Mouse (Mus musculus): ENCODE measurements around the gene Apela. TPM values are rescaled to one million over a fixed set of nuclear protein-coding genes. Genes with fewer than 3 reads are reported as not detected.

Apela gene
- polyA plus RNA-seq, 1 experiment from 2014 or later: 5.5 TPM

DNA sequence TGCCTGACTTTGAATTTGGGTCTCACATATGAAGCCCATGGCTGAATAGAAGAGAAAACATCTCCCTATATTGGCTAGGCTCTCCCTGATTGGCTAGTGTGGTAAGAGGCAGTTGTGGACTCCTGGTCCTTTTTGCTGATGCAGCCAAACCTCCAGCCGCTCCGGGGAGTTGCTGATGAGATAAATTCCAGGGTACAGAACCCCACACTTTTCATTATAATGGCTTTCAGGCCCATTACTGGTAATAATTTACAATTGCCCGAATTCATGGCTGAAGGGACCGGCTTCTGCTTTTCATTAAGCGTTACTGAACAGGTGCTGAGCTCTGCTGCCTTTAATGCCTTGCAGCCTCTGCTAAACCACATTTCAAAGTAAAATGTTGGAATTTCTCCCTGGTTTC lies 16.8 kb upstream of the Apela start:
- H3K9ac ChIP-seq: no peak overlapping the region
- 0 out of 2 replicates have a peak, but pooled peaks cover 7% of the 10 kb centered on the region for H3K4me1 ChIP-seq
- no peaks in the 10 kb centered on the region for H3K9me3 ChIP-seq
- H3K27ac ChIP-seq: no peak overlapping the region
- 36% methylated on average over 5 of the region's 5 CpGs for WGBS
- no peaks in the 10 kb centered on the region for H3K27me3 ChIP-seq (replicated peaks)
- no peak overlapping the region for H3K4me3 ChIP-seq
- ATAC-seq (ENCODE audit: low FRiP score, low read depth): peak; percentile 48; the same call in 1 of the 2 replicates
- no peaks in the 10 kb centered on the region for H3K36me3 ChIP-seq
- no peak overlapping the region for H3K4me2 ChIP-seq (replicated peaks)

DNA sequence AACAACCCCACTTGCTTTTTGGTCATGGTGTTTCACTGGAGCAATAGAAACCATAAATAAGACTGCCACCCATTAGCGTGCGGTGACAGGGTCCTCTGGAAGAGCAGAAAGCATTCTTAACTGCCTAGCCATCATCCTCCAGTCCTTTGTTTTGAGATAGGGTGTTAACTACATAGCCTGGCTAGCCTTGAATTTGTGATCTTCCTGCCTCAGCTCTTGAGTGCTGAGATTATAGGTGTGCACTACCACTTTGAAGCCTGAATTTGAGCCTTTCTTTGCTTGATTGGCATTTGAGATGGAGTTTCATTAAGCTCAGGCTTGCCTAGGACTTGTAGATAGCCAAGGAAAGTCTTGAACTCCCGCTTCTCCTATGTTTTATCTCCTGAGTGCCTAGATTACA lies 16.4 kb upstream of the Apela start:
- 44% methylated on average over 3 of the region's 3 CpGs for WGBS
- Histone ChIP-seq H3K27ac (no peak overlapping the region), H3K4me2 (replicated peaks) (no peak overlapping the region), H3K9me3 (no peaks in the 10 kb centered on the region), H3K9ac (no peak overlapping the region), H3K27me3 (replicated peaks) (no peaks in the 10 kb centered on the region), H3K4me3 (no peak overlapping the region), H3K4me1 (0 out of 2 replicates have a peak, but pooled peaks cover 7% of the 10 kb centered on the region), H3K36me3 (no peaks in the 10 kb centered on the region)
- ATAC-seq (ENCODE audit: low FRiP score, low read depth): peak; percentile 39; the same call in 1 of the 2 replicates

DNA sequence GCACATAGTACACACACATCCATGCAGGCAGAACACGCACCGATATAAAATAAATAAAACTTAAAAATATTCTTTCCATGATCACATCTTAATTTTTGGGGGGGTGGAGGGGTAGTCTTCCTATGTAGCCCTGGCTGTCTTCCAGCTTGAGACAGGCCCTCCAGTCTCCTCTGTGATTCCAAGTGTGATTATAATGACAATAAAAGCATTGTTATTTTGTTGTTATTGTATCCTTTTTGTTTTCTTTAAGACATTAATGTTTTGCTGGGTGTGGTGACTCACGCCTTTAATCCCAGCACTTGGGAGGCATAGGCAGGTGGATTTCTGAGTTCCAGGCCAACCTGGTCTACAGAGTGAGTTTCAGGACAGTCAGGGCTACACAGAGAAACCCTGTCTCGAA lies 10.7 kb upstream of the Apela start:
- H3K27ac ChIP-seq: no peak overlapping the region
- ATAC-seq (ENCODE audit: low FRiP score, low read depth): no peak
- H3K4me3 ChIP-seq: no peak overlapping the region
- no peaks in the 10 kb centered on the region for H3K4me1 ChIP-seq
- no peak overlapping the region for H3K4me2 ChIP-seq (replicated peaks)
- no peak overlapping the region for H3K9ac ChIP-seq
- 86% methylated on average over 4 of the region's 4 CpGs for WGBS
- no peaks in the 10 kb centered on the region for H3K36me3 ChIP-seq
- H3K9me3 ChIP-seq: no peaks in the 10 kb centered on the region
- no peaks in the 10 kb centered on the region for H3K27me3 ChIP-seq (replicated peaks)

DNA sequence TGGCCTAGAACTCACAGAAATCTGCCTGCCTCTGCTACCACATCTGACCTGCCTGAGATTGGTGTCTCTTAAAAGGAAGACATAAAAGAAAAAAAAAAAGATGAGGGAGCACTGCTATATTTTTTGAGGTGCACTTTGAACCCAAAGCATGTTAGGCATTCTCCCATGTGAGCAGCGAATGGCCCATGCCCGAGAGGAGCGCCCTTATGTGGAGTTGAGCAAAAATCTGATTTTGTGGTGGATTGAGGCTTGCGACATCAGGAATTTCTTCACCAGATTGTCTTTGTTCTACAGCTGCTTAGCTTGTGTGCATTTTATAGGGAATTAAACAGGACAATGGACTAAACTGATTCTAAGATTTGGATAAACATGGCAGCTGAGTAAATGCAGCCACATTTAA lies 10.1 kb upstream of the Apela start:
- Histone ChIP-seq H3K4me2 (replicated peaks) (no peak overlapping the region), H3K4me1 (no peaks in the 10 kb centered on the region), H3K27me3 (replicated peaks) (no peaks in the 10 kb centered on the region), H3K9me3 (no peaks in the 10 kb centered on the region), H3K9ac (no peak overlapping the region), H3K4me3 (no peak overlapping the region), H3K27ac (no peak overlapping the region), H3K36me3 (no peaks in the 10 kb centered on the region)
- no peak for ATAC-seq (ENCODE audit: low FRiP score, low read depth)
- 98% methylated on average over 4 of the region's 4 CpGs for WGBS

DNA sequence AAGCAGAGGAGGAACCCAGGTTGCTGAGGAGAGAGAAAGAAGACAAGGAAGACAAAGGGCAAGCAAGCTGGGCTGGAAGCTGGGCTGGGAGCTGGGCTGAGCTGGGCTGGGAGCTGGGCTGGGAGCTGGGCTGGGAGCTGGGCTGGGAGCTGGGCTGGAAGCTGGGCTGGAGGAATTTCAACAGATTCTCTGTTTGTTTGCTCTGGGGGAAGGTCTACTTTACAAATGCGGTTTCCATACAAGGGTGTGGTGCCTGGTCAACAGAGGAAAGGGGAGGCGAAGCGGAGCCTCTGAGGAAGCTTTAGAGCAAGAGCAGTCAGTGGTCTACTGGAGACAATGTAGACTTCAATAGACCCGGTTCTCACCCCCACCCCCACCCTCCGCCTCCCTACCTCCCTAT lies 9.4 kb upstream of the Apela start:
- WGBS: 29% methylated on average over 5 of the region's 5 CpGs
- no peaks in the 10 kb centered on the region for H3K27me3 ChIP-seq (replicated peaks)
- H3K9ac ChIP-seq: no peak overlapping the region
- no peaks in the 10 kb centered on the region for H3K4me1 ChIP-seq
- no peak overlapping the region for H3K4me2 ChIP-seq (replicated peaks)
- no peak for ATAC-seq (ENCODE audit: low FRiP score, low read depth)
- H3K4me3 ChIP-seq: no peak overlapping the region
- no peaks in the 10 kb centered on the region for H3K36me3 ChIP-seq
- no peaks in the 10 kb centered on the region for H3K9me3 ChIP-seq
- H3K27ac ChIP-seq: no peak overlapping the region

DNA sequence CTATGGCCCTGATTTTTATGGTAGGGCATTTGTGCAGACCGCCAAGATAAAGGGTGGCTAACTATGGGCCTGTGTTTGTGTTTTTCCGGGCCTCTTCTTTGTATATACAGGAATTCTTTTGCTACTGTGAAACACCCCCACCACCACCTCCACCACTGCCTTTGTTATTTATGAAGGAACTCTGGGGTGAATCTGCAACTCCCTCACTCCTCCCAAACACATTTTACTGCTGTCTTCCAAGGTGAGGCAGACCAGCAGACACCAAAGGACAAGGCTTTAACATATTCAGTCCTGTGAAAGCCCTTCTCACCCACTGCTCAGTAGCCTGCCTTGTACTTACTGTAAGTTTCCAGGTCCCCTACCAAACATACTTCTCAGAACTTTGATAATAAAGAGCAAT lies 3.0 kb downstream of the Apela start:
- H3K36me3 ChIP-seq: no peaks in the 10 kb centered on the region
- H3K4me3 ChIP-seq: no peak overlapping the region
- WGBS: 17% methylated on average over 2 of the region's 2 CpGs
- H3K27me3 ChIP-seq (replicated peaks): no peaks in the 10 kb centered on the region
- peak overlapping the region; percentile 60; the same call in 1 of the 2 replicates for H3K4me2 ChIP-seq (replicated peaks)
- H3K4me1 ChIP-seq: peaks cover 6% of the 10 kb centered on the region
- no peak overlapping the region for H3K27ac ChIP-seq
- no peaks in the 10 kb centered on the region for H3K9me3 ChIP-seq
- ATAC-seq (ENCODE audit: low FRiP score, low read depth): no peak
- no peak overlapping the region for H3K9ac ChIP-seq

DNA sequence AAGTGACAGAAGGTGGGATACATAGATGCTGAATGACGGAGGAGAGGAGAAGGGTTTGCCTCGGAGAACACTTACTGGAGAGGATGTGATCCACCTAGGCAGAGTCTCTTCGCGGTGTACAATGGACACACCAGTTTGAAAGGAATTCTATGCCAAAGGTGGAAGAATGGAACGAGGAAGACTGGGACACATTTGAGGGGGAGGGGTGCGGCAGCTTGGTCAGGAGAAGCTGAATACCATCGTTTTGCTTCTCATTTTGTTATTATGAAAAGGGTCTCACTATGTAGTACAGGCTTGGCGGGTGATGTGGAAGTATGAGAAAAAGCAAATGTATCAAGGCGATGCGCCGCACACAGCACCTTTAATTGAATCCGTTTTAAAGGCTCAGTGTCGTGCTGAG lies 4.1 kb downstream of the Apela start:
- H3K4me3 ChIP-seq: no peak overlapping the region
- WGBS: 81% methylated on average over 13 of the region's 13 CpGs
- no peaks in the 10 kb centered on the region for H3K9me3 ChIP-seq
- H3K27me3 ChIP-seq (replicated peaks): no peaks in the 10 kb centered on the region
- no peak for ATAC-seq (ENCODE audit: low FRiP score, low read depth)
- H3K36me3 ChIP-seq: no peaks in the 10 kb centered on the region
- H3K9ac ChIP-seq: no peak overlapping the region
- H3K4me2 ChIP-seq (replicated peaks): no peak overlapping the region
- H3K4me1 ChIP-seq: peaks cover 6% of the 10 kb centered on the region
- H3K27ac ChIP-seq: no peak overlapping the region

DNA sequence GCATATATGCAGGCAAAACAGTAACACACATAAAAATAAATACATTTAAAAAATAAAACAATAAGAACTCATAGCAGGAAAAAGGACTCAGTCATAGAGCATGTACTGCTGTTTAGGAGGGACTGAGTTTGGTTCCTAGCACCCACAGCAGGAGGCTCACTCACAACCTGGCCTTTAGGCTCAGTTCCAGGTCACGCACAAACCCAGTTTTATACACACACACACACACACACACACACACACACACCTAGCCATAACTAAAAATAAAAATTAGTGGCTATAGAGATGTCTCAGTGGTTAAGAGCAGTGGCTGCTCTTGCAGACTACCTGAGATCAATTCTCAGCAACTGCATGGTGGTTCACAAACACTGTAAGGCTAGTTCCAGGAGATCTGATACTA lies 5.0 kb downstream of the Apela start:
- Histone ChIP-seq H3K4me3 (no peak overlapping the region), H3K27ac (no peak overlapping the region), H3K9ac (no peak overlapping the region), H3K27me3 (replicated peaks) (no peaks in the 10 kb centered on the region), H3K4me1 (peaks cover 6% of the 10 kb centered on the region), H3K4me2 (replicated peaks) (no peak overlapping the region), H3K36me3 (no peaks in the 10 kb centered on the region), H3K9me3 (no peaks in the 10 kb centered on the region)
- WGBS: 100% methylated on average over 1 of the region's 1 CpGs
- no peak for ATAC-seq (ENCODE audit: low FRiP score, low read depth)

DNA sequence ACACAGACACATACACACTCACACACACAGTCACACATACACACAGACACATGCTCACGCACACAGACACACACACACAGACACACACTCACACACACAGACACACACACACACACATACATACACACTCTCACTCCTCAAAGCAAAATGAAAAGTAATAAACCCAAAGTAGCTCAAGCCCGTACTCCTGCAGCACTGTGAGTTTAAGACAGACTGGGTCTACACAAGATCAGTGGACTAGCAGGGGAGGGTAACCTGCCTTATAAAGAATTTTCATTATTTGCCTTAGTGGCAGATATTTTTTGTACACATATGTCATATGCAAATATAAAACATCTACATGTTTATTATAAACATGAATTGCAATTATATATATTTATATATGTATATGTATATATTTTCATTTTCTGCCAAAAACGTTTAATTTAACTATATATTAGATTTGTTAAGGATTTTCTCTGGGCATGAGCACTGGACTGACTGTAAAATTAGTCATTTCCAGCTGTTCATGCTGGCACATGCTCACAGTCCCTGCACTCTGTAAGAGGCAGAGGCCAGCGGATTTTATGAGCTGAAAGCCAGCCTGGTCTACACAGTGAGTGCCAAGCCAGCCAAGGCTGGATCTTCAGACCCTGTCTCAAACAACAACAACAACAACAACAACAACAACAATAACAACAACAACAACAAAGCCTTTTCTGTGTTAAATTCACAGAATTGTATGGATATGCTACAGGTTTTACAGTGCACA lies 6.2 kb downstream of the Apela start:
- no peaks in the 10 kb centered on the region for H3K27me3 ChIP-seq (replicated peaks)
- H3K9me3 ChIP-seq: no peaks in the 10 kb centered on the region
- no peak overlapping the region for H3K9ac ChIP-seq
- 80% methylated on average over 4 of the region's 4 CpGs for WGBS
- H3K27ac ChIP-seq: no peak overlapping the region
- H3K4me2 ChIP-seq (replicated peaks): no peak overlapping the region
- H3K4me3 ChIP-seq: no peak overlapping the region
- peaks cover 6% of the 10 kb centered on the region for H3K4me1 ChIP-seq
- no peaks in the 10 kb centered on the region for H3K36me3 ChIP-seq
- no peak for ATAC-seq (ENCODE audit: low FRiP score, low read depth)

DNA sequence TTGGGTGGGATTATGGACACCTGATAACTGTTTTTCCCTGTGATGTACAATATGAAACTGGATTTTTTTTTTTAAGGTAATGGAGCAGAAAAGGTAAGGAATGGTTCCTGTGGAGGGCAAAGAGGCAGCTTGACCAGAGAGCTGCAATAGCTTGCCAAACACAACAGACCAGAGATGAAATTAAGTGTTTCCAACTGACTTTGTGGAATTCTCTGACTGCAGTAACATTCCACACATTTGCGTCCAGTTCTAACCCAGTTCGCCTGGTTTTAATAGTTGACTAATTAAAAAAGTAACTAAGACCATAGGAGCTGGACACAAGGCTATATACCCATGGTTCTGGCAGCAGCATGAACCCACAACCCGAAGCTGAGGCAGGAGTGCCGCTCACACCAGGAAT lies 7.4 kb downstream of the Apela start:
- Histone ChIP-seq H3K27ac (no peak overlapping the region), H3K4me2 (replicated peaks) (no peak overlapping the region), H3K4me1 (no peaks in the 10 kb centered on the region), H3K9me3 (no peaks in the 10 kb centered on the region), H3K27me3 (replicated peaks) (no peaks in the 10 kb centered on the region), H3K9ac (no peak overlapping the region), H3K4me3 (no peak overlapping the region), H3K36me3 (no peaks in the 10 kb centered on the region)
- WGBS: 86% methylated on average over 4 of the region's 4 CpGs
- no peak for ATAC-seq (ENCODE audit: low FRiP score, low read depth)

DNA sequence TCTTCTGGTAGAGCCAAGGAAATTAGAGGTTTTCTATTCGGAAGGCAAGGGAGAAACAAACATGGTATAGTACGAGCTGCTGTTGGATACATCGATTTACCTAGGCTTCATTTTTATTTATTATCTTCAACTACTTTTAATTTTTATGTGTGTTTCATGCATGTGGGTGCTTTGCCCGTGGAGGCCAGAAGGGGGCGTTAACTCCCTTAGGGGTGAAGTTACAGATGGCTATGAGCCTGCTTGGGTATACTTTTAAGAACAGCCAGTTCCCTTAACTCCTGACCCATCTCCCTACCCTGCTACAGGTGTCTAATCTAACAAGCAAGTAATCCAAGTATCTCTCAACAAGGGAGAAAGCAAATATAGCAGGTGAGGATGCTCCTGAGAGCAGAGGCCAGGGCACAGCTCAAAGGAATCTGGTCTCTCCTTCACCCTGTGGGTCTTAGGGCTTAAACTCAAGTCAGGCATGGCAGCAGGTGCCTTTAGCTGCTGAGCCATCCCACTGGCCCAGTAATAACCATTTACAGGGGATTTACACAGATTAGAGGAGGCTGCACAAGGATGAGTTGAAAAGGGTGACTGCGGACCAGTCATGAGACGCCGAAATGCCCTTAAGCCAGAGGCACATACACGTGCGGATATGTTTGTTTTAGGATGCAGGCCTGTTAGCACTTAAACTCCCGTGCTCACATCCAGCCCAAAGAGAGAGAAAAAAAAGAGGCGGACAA lies 8.0 kb downstream of the Apela start:
- no peaks in the 10 kb centered on the region for H3K36me3 ChIP-seq
- no peak overlapping the region for H3K9ac ChIP-seq
- no peak overlapping the region for H3K27ac ChIP-seq
- ATAC-seq (ENCODE audit: low FRiP score, low read depth): no peak
- H3K4me2 ChIP-seq (replicated peaks): no peak overlapping the region
- H3K4me3 ChIP-seq: no peak overlapping the region
- no peaks in the 10 kb centered on the region for H3K9me3 ChIP-seq
- WGBS: 87% methylated on average over 12 of the region's 12 CpGs
- no peaks in the 10 kb centered on the region for H3K4me1 ChIP-seq
- no peaks in the 10 kb centered on the region for H3K27me3 ChIP-seq (replicated peaks)

DNA sequence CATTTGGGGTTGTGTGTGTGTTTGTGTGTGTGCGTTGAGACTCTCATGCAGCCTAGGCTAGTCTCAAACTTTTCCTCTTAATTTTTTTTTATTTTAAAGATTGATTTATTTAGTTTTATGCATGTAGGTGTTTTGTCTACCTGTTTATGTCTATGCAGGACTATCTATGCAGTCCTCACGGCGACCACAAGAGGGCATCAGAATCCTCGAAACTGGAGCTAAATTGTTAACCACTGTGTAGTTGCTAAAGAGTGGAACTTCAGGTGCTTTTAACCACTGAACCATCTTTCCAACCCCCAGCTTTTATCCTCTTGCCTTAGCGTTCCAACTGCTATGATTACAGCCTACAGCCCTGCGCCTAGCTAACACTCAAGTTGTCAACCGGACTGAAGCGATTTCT lies 14.7 kb downstream of the Apela start:
- Histone ChIP-seq H3K27ac (no peak overlapping the region), H3K4me1 (no peaks in the 10 kb centered on the region), H3K27me3 (replicated peaks) (no peaks in the 10 kb centered on the region), H3K9me3 (no peaks in the 10 kb centered on the region), H3K9ac (no peak overlapping the region), H3K4me2 (replicated peaks) (no peak overlapping the region), H3K36me3 (no peaks in the 10 kb centered on the region), H3K4me3 (no peak overlapping the region)
- 49% methylated on average over 8 of the region's 8 CpGs for WGBS
- ATAC-seq (ENCODE audit: low FRiP score, low read depth): peak; percentile 25; the same call in 1 of the 2 replicates

DNA sequence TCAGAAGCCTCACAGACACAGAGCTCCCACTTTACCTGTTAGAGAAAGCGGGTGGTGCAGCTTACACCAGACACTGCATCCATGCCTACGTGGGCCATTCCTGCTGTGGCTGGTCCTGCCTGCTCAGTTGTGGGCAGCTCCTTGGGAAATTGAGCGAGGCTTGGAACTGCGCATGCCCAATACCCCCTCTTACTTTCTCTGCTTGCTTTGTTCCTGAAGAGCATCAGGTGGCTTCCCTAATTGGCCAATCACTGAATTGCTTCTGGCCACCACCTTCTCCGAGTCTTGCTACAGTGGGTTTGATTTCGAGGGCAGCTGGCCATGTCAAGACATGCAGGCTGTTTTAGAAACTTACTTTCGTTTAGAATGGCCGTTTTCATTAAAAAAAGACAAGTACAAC lies 18.7 kb downstream of the Apela start, which contains the start of the genes Trim61 and Trim60:
Gene Trim61, minus strand, starts transcription at position 101 of the 400 bp plus-strand sequence.
Gene Trim60, minus strand, starts transcription at position 162 of the 400 bp plus-strand sequence.
- no peak for ATAC-seq (ENCODE audit: low FRiP score, low read depth)
- WGBS: 91% methylated on average over 8 of the region's 8 CpGs
- Histone ChIP-seq H3K9me3 (no peaks in the 10 kb centered on the region), H3K9ac (no peak within 1 kb of the TSS), H3K36me3 (no peaks in the 10 kb centered on the region), H3K4me1 (no peaks in the 10 kb centered on the region), H3K27me3 (replicated peaks) (no peaks in the 10 kb centered on the region), H3K4me3 (no peak within 1 kb of the TSS), H3K27ac (no peak within 1 kb of the TSS), H3K4me2 (replicated peaks) (no peak within 1 kb of the TSS)

Measured in neural tube, embryonic 12.5 days (tissue).